Mouse (Mus musculus): ENCODE data around the gene Tcte1. TPM values are rescaled to one million over a fixed set of nuclear protein-coding genes. Genes with fewer than 3 reads are reported as not detected.
A peak's percentile ranks its signal among the peaks of the same experiment; 100 is the strongest.

The Tcte1 gene
- polyA plus RNA-seq, 1 experiment from 2014 or later = 5.0 TPM

- H3K36me3 ChIP-seq (ENCODE audit: control insufficient read depth, insufficient read depth, low read length) = peaks cover 20% of the 10 kb centered on the region
- H3K4me2 ChIP-seq (ENCODE audit: low read length) = no peak overlapping the region
- WGBS = 31% methylated on average over 6 of the region's 6 CpGs
- H3K27ac ChIP-seq (ENCODE audit: low read length) = no peak overlapping the region
- H3K4me1 ChIP-seq (ENCODE audit: control insufficient read depth, insufficient read depth, low read length) = peaks cover 13% of the 10 kb centered on the region
- H3K4me3 ChIP-seq (ENCODE audit: low read depth, low read length) = no peak overlapping the region
- no peak for ATAC-seq
- peaks cover 11% of the 10 kb centered on the region for H3K27me3 ChIP-seq (ENCODE audit: control insufficient read depth, insufficient read depth, low read depth, low read length)
- H3K9ac ChIP-seq (ENCODE audit: low read depth, low read length) = no peak overlapping the region
- no peaks in the 10 kb centered on the region for H3K9me3 ChIP-seq (replicated peaks; ENCODE audit: control insufficient read depth, low read length, poor library complexity, severe bottlenecking)
Measured at GRCm38 (mm10) chr17:45542129-45542528, 18.9 kb downstream of the Tcte1 start.

GRCm38 (mm10) chr17:45542705-45543104, 19.5 kb downstream of the Tcte1 start:
- Histone ChIP-seq H3K27me3 (ENCODE audit: control insufficient read depth, insufficient read depth, low read depth, low read length) (peaks cover 11% of the 10 kb centered on the region), H3K9ac (ENCODE audit: low read depth, low read length) (no peak overlapping the region), H3K4me3 (ENCODE audit: low read depth, low read length) (no peak overlapping the region), H3K4me1 (ENCODE audit: control insufficient read depth, insufficient read depth, low read length) (peaks cover 19% of the 10 kb centered on the region), H3K4me2 (ENCODE audit: low read length) (no peak overlapping the region), H3K36me3 (ENCODE audit: control insufficient read depth, insufficient read depth, low read length) (peaks cover 20% of the 10 kb centered on the region), H3K27ac (ENCODE audit: low read length) (no peak overlapping the region), H3K9me3 (replicated peaks; ENCODE audit: control insufficient read depth, low read length, poor library complexity, severe bottlenecking) (no peaks in the 10 kb centered on the region)
- ATAC-seq = no peak
- WGBS = 85% methylated on average over 2 of the region's 2 CpGs

GRCm38 (mm10) chr17:45543115-45543514, 19.9 kb downstream of the Tcte1 start:
- Histone ChIP-seq H3K4me2 (ENCODE audit: low read length) (no peak overlapping the region), H3K27ac (ENCODE audit: low read length) (no peak overlapping the region), H3K9me3 (replicated peaks; ENCODE audit: control insufficient read depth, low read length, poor library complexity, severe bottlenecking) (no peaks in the 10 kb centered on the region), H3K4me3 (ENCODE audit: low read depth, low read length) (no peak overlapping the region), H3K36me3 (ENCODE audit: control insufficient read depth, insufficient read depth, low read length) (peaks cover 20% of the 10 kb centered on the region), H3K4me1 (ENCODE audit: control insufficient read depth, insufficient read depth, low read length) (peaks cover 23% of the 10 kb centered on the region), H3K27me3 (ENCODE audit: control insufficient read depth, insufficient read depth, low read depth, low read length) (peaks cover 11% of the 10 kb centered on the region), H3K9ac (ENCODE audit: low read depth, low read length) (no peak overlapping the region)
- 37% methylated on average over 1 of the region's 1 CpGs for WGBS
- ATAC-seq = no peak

DNA sequence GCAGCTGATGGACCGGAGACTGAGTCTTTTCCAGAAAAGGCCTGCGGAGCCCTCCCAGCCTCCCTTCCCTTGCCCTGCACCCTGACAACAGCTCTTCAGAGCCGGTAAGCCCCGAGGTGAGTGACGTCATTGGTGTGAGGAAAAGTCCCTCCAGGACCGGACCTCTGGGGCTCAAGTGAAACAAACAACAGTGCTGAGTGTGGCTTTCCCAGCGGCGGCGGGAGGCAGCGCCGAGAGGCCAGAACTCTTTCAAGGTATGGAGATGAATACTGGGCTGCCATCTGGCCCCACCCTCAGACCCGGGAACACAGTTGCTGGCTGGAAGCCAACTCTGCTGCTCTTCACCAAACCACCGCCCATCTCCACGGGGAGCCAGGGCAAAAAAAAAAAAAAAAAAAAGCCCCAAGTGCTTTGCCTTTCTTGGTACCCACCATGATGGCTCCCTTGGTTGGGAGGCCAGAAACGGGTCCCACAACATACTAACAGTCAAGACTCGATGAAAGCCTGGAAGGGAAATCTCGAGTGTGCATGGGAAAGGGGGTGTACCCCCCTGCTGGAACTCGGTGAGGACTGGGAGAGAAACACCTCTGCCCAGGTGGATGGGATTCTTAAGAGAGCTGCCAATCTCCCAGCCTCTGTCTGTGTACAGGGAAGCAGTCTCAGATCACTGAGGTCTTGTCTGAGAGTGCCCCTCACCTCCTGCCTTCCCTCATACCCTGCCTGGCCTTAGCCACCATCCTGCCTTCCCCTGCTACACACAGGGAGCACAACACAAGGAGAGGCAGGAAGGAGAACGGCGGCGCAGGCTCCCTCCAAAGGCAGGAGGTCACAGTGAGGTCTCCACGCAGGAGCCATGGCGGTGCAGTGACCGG, 21.0 kb downstream of the Tcte1 start:
- H3K36me3 ChIP-seq (ENCODE audit: control insufficient read depth, insufficient read depth, low read length) = peaks cover 20% of the 10 kb centered on the region
- ATAC-seq = no peak
- H3K27ac ChIP-seq (ENCODE audit: low read length) = no peak overlapping the region
- 11% methylated on average over 23 of the region's 24 CpGs for WGBS
- H3K9ac ChIP-seq (ENCODE audit: low read depth, low read length) = peak overlapping the region; percentile 44; the same call in 1 of the 2 replicates
- no peak overlapping the region for H3K4me3 ChIP-seq (ENCODE audit: low read depth, low read length)
- H3K9me3 ChIP-seq (replicated peaks; ENCODE audit: control insufficient read depth, low read length, poor library complexity, severe bottlenecking) = no peaks in the 10 kb centered on the region
- peaks cover 26% of the 10 kb centered on the region for H3K4me1 ChIP-seq (ENCODE audit: control insufficient read depth, insufficient read depth, low read length)
- H3K4me2 ChIP-seq (ENCODE audit: low read length) = peak overlapping the region; percentile 14; the same call in 1 of the 2 replicates
- peaks cover 11% of the 10 kb centered on the region for H3K27me3 ChIP-seq (ENCODE audit: control insufficient read depth, insufficient read depth, low read depth, low read length)

DNA sequence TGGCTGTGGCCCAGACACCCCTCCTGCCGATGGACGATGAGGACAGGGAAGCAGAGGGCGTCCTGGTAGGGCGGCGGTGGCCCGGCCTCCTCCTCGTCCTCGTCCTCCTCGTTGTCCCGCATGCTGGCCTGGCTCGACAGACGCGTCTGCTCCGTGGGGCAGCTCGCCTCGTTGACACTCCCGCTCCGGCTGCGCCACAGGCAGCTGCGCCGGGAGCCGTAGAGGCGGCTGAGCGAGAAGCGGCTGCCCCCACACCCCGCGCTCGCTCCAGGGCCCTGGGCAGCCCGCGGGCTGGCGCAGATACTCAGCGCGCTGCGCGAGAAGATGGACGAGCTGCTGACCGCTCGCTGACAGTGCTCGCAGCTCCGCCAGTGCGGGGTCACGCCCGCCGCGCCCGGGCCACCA, 21.6 kb downstream of the Tcte1 start:
- peak overlapping the region; percentile 44; the same call in 1 of the 2 replicates for H3K9ac ChIP-seq (ENCODE audit: low read depth, low read length)
- H3K9me3 ChIP-seq (replicated peaks; ENCODE audit: control insufficient read depth, low read length, poor library complexity, severe bottlenecking) = no peaks in the 10 kb centered on the region
- peak overlapping the region; percentile 14; the same call in 1 of the 2 replicates for H3K4me2 ChIP-seq (ENCODE audit: low read length)
- H3K27me3 ChIP-seq (ENCODE audit: control insufficient read depth, insufficient read depth, low read depth, low read length) = peaks cover 8% of the 10 kb centered on the region
- peaks cover 20% of the 10 kb centered on the region for H3K36me3 ChIP-seq (ENCODE audit: control insufficient read depth, insufficient read depth, low read length)
- peaks cover 26% of the 10 kb centered on the region for H3K4me1 ChIP-seq (ENCODE audit: control insufficient read depth, insufficient read depth, low read length)
- ATAC-seq = no peak
- WGBS = 6% methylated on average over 41 of the region's 46 CpGs
- H3K4me3 ChIP-seq (ENCODE audit: low read depth, low read length) = no peak overlapping the region
- no peak overlapping the region for H3K27ac ChIP-seq (ENCODE audit: low read length)

GRCm38 (mm10) chr17:45545278-45545961, 22.2 kb downstream of the Tcte1 start:
- Histone ChIP-seq H3K4me1 (ENCODE audit: control insufficient read depth, insufficient read depth, low read length) (peaks cover 32% of the 10 kb centered on the region), H3K9me3 (replicated peaks; ENCODE audit: control insufficient read depth, low read length, poor library complexity, severe bottlenecking) (no peaks in the 10 kb centered on the region), H3K9ac (ENCODE audit: low read depth, low read length) (peak overlapping the region; percentile 44; the same call in 1 of the 2 replicates), H3K27ac (ENCODE audit: low read length) (no peak overlapping the region), H3K4me3 (ENCODE audit: low read depth, low read length) (0 out of 2 replicates have a peak overlapping the region, but pooled peaks have one; percentile 3), H3K27me3 (ENCODE audit: control insufficient read depth, insufficient read depth, low read depth, low read length) (peaks cover 8% of the 10 kb centered on the region), H3K4me2 (ENCODE audit: low read length) (peak overlapping the region; percentile 14; the same call in 1 of the 2 replicates), H3K36me3 (ENCODE audit: control insufficient read depth, insufficient read depth, low read length) (peaks cover 20% of the 10 kb centered on the region)
- WGBS = 12% methylated on average over 74 of the region's 74 CpGs
- no peak for ATAC-seq

DNA sequence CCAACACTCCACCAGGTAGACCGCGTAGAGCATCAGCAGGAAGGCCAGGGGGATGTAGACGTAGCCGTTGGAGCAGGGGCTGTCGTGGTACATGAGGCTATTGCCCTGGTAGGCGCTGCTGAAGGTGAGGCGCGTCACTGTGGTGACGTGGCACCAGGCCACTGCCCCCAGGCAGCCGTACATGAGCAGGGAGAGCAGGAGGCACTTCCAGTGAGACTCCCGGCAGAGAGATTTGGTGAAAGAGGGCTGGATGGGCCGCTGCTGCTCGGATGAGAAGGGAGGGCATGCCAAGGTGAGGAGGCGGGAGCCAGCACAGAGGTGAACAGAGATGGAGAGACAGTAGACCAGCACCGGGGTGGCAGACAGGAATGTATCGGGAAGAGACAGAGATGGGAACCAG, 23.7 kb downstream of the Tcte1 start:
- 71% methylated on average over 16 of the region's 16 CpGs for WGBS
- peaks cover 20% of the 10 kb centered on the region for H3K36me3 ChIP-seq (ENCODE audit: control insufficient read depth, insufficient read depth, low read length)
- peaks cover 8% of the 10 kb centered on the region for H3K27me3 ChIP-seq (ENCODE audit: control insufficient read depth, insufficient read depth, low read depth, low read length)
- H3K9me3 ChIP-seq (replicated peaks; ENCODE audit: control insufficient read depth, low read length, poor library complexity, severe bottlenecking) = no peaks in the 10 kb centered on the region
- no peak overlapping the region for H3K27ac ChIP-seq (ENCODE audit: low read length)
- ATAC-seq = no peak
- peak overlapping the region; percentile 64; the same call in 1 of the 2 replicates for H3K4me2 ChIP-seq (ENCODE audit: low read length)
- no peak overlapping the region for H3K4me3 ChIP-seq (ENCODE audit: low read depth, low read length)
- peaks cover 35% of the 10 kb centered on the region for H3K4me1 ChIP-seq (ENCODE audit: control insufficient read depth, insufficient read depth, low read length)
- 0 out of 2 replicates have a peak overlapping the region, but pooled peaks have one; percentile 38 for H3K9ac ChIP-seq (ENCODE audit: low read depth, low read length)

- ATAC-seq = no peak
- Histone ChIP-seq H3K9me3 (replicated peaks; ENCODE audit: control insufficient read depth, low read length, poor library complexity, severe bottlenecking) (no peaks in the 10 kb centered on the region), H3K9ac (ENCODE audit: low read depth, low read length) (0 out of 2 replicates have a peak overlapping the region, but pooled peaks have one; percentile 38), H3K27ac (ENCODE audit: low read length) (no peak overlapping the region), H3K27me3 (ENCODE audit: control insufficient read depth, insufficient read depth, low read depth, low read length) (peaks cover 8% of the 10 kb centered on the region), H3K36me3 (ENCODE audit: control insufficient read depth, insufficient read depth, low read length) (peaks cover 20% of the 10 kb centered on the region), H3K4me1 (ENCODE audit: control insufficient read depth, insufficient read depth, low read length) (peaks cover 36% of the 10 kb centered on the region), H3K4me3 (ENCODE audit: low read depth, low read length) (peak overlapping the region; percentile 90), H3K4me2 (ENCODE audit: low read length) (peak overlapping the region; percentile 64)
- 78% methylated on average over 5 of the region's 5 CpGs for WGBS
Measured at GRCm38 (mm10) chr17:45547461-45548190, 24.4 kb downstream of the Tcte1 start.
